Mouse (Mus musculus): ENCODE data around the gene Gm43517. TPM values are rescaled to one million over a fixed set of nuclear protein-coding genes. Genes with fewer than 3 reads are reported as not detected.

Gm43517 gene
- total RNA-seq, 1 experiment from 2014 or later, result not detected

DNA sequence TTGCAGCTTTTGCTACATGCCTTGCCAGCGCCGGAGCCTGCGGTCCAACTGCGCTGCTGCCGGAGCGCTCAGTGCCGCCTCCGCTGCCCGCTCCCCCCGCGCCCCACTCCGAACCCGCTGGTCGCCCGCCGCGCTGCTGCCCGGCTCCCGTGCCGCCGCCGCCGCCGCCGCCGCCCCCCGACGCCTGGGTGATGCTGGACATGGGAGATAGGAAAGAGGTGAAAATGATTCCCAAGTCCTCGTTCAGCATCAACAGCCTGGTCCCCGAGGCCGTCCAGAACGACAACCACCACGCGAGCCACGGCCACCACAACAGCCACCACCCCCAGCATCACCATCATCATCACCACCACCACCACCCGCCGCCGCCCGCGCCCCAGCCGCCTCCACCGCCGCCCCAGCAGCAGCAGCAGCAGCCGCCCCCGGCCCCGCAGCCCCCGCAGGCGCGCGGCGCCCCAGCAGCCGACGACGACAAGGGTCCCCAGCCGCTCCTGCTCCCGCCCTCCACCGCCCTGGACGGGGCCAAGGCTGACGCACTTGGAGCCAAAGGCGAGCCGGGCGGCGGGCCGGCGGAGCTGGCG, 589 bp upstream of the Gm43517 start:
- ATAC-seq (replicated peaks; ENCODE audit: low read depth, poor library complexity, severe bottlenecking), result no peak

- no peak for ATAC-seq (replicated peaks; ENCODE audit: low read depth, poor library complexity, severe bottlenecking)
Measured at GRCm38 (mm10) chr12:49385631-49385990, 637 bp downstream of the Gm43517 start.

GRCm38 (mm10) chr12:49386081-49386805, 1.3 kb downstream of the Gm43517 start:
- ATAC-seq (replicated peaks; ENCODE audit: low read depth, poor library complexity, severe bottlenecking), result no peak

DNA sequence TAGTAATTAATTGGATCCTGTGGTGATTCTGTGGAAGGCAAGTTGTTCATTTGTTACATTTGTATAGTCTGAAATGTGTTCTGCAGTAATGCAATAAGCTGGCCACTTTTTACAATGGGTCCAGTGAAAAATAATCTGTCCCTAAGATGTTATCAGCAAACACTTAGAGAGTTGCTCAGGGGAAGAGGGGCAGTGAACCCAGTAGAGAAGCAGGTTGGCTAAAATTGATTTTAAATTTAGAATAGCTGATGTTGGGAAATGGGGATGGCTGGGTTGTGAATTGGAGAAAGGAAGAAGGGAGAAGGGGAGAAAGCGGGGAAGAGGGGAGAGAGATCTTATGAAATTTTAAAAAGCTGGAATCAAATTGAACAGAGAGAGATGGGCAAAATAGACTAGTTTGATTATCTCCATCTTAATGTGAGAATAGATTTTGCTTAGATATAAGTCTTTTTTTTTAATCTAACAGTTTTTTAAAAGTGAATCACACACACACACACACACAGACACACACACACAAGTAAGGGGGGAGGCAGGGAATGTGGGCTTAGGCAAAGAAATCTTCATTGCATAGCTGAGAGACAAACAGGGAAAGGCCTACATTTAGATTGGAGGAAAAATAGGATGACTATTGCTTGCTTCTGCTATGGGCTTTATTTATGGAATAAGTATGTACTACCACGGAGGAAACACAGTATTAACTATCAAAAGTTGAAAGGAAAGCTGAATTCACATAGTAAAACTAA, 3.1 kb downstream of the Gm43517 start:
- ATAC-seq (replicated peaks; ENCODE audit: low read depth, poor library complexity, severe bottlenecking), result no peak

- ATAC-seq (replicated peaks; ENCODE audit: low read depth, poor library complexity, severe bottlenecking), result no peak
Measured at GRCm38 (mm10) chr12:49389666-49390065, 4.7 kb downstream of the Gm43517 start.

GRCm38 (mm10) chr12:49390257-49390656, 5.3 kb downstream of the Gm43517 start:
- no peak for ATAC-seq (replicated peaks; ENCODE audit: low read depth, poor library complexity, severe bottlenecking)

DNA sequence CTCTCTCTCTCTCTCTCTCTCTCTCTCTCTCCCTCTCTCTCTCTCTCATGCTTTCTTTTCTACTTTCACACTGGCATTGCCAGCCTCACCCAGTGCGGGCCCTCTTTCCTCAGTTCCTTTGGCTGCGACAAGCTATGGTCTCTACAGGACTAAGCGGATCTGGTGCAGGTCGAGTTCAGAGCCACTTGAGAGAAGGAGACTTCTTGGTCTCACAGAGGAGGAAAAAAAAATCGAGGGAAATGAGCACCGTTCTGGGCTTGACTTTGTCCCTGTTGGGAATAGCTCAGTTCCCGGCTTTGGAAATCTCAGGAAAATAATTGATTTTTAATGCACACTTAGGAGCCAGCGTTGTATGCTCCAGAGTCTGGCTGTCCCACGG, 5.9 kb downstream of the Gm43517 start:
- no peak for ATAC-seq (replicated peaks; ENCODE audit: low read depth, poor library complexity, severe bottlenecking)

DNA sequence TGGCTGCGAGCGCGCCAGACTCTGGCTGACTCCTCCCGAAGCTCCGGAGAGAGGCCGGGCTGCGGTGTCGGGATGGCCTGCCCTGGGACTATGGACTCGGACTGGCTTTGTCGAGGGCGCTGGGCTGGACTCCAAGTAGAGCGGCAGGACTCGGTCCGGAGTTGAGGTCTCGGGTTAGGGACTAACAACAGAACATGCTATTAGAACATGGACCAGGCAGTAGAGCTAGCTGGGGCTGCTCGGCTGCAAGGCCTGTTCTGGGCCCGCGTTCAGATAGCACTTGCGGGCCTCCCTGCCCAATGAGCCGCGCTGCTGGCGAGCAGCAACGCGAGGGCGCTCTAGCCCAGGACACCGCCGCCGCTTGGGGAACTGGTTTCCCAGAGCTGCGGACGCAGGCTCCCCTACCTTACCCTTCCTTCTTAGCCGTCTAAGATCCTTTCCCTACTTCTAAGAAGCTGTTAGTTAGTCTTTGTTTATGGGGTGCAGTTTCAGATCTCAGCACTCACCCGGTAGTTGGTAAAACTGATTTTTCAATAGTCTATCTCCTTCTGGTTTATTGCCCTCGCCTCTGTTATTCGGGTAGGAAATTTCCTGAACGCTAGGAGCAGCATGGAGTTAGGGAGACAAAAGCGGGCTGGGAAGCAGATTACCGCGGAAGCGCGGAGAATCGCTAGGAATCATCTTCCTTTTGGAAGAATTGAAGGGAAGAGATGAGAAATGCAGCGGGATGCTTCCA, 6.5 kb downstream of the Gm43517 start:
- ATAC-seq (replicated peaks; ENCODE audit: low read depth, poor library complexity, severe bottlenecking), result peak; percentile 93

GRCm38 (mm10) chr12:49392041-49392390, 7.0 kb downstream of the Gm43517 start:
- no peak for ATAC-seq (replicated peaks; ENCODE audit: low read depth, poor library complexity, severe bottlenecking)

- ATAC-seq (replicated peaks; ENCODE audit: low read depth, poor library complexity, severe bottlenecking), result no peak
Measured at GRCm38 (mm10) chr12:49392876-49393275, 7.9 kb downstream of the Gm43517 start.

- ATAC-seq (replicated peaks; ENCODE audit: low read depth, poor library complexity, severe bottlenecking), result no peak
Measured at GRCm38 (mm10) chr12:49393639-49394038, 8.7 kb downstream of the Gm43517 start.

DNA sequence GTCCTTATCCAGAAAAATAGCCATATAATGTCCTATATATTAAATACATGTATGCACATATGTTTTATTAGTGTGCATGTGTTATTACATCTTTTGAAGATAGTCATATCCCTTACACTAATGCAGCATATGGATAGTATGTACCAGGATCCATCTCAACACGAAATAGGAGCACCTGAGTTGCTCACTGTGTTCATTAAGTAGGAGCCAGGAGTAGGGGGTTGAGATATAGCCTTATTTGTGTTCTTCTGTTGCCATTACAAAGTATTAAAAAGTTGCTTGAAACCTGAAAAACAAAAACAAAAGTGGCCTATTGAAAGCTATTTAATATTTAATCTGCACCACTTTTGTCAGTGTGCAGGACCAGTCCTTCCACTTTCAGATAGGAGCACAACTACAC, 9.2 kb downstream of the Gm43517 start:
- no peak for ATAC-seq (replicated peaks; ENCODE audit: low read depth, poor library complexity, severe bottlenecking)

DNA sequence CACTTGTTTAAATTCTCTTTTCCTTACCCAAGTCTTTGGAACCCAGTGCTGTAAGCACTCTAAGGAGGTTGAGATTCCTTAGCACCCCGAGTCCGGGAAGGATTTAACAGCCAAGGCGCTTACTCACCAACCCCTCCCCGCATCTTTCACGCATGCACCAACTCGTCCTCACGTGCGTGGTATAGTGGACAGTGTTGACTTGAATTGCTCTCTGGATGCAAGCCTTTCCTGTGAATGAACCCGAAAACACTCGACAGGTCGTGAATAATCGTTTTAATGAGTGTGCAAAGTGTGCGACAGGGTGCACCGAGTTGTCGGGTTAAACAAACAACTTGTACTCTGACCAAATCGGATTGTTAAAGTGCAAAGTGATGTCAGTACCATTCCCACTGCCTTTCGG, 9.9 kb downstream of the Gm43517 start:
- ATAC-seq (replicated peaks; ENCODE audit: low read depth, poor library complexity, severe bottlenecking), result no peak

DNA sequence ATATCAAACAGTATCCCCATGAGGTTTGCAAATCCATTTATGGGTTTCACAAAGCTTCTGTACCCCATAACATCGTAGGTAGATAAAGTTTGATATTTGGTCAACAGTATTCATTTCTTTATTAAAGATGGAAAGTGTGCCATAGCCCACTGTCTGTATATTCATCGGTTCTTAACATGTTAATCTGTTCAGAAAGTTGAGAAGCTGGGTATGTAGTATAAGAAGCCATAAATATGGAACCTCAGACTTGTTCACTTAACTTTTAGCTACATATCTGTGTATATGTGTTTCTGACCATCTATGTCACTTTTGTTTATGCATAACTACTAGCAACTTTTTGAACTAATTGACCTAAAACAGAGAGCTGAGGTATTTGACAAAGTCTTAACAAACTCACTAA, 11.0 kb downstream of the Gm43517 start:
- no peak for ATAC-seq (replicated peaks; ENCODE audit: low read depth, poor library complexity, severe bottlenecking)

DNA sequence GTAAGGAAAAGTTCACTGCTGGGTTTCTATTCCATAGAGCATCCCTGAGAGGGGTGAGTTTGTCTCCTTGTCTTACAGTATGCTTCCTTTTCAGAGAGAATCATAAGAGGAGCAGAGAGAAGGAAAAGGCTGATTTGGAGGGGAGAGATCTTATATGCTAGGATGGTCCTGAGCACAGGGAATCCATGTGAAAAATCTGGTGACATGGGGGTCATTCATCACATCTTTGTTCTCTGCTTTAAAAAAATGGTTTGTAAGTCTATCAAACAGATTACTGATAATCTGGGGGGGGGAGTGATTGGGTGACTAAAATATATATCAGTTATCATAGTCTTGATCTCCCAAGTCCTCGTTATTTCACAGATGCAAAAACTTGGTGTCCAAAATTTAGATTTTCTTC, 11.8 kb downstream of the Gm43517 start:
- ATAC-seq (replicated peaks; ENCODE audit: low read depth, poor library complexity, severe bottlenecking), result no peak

- no peak for ATAC-seq (replicated peaks; ENCODE audit: low read depth, poor library complexity, severe bottlenecking)
Measured at GRCm38 (mm10) chr12:49397443-49398162, 12.6 kb downstream of the Gm43517 start.

DNA sequence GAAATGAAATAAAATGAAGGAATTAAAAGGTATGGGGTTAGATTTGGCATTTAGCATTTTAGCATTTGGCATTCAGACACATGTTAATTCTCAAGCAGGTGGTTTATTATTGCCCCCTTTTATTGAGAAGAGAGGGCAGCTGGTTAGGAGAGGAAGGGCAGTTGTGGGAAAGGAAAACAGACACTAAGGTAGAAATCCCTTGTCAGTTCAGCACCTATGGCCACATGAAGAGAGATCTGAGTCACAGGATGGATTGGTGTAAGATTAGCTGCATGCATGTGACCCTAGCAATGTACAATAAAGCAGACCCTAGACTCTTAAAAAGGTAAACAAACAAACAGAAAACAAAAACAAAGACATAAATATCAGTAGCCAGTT, 13.2 kb downstream of the Gm43517 start:
- ATAC-seq (replicated peaks; ENCODE audit: low read depth, poor library complexity, severe bottlenecking), result no peak

GRCm38 (mm10) chr12:49398636-49399035, 13.7 kb downstream of the Gm43517 start:
- ATAC-seq (replicated peaks; ENCODE audit: low read depth, poor library complexity, severe bottlenecking), result no peak

DNA sequence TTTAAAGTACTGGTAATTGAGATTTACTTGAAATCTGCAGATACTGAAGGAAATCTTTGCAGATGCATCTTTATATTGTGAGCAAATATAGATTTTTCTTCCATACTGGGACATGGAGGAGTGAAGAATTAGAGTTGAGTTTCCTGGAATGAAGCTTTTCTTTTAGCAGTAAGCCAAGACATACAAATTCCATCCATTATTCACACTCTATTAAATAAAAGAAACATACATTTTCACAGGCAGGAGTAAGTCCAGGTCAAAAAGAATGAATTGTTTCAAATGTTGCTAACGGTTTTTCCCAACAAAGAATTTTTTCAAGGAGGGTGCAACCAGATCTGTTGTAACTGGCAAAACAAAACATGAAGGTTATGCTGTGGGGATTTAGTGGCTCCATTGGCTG, 14.6 kb downstream of the Gm43517 start:
- ATAC-seq (replicated peaks; ENCODE audit: low read depth, poor library complexity, severe bottlenecking), result no peak

All from common myeloid progenitor, adult 5-6 weeks (primary cell).